Mouse (Mus musculus): ENCODE results near the gene Gm11563. TPM values are rescaled to one million over a fixed set of nuclear protein-coding genes. Genes with fewer than 3 reads are reported as not detected.

The Gm11563 gene
- total and polyA plus RNA-seq, 2 experiments from 2014 or later, result not detected

DNA sequence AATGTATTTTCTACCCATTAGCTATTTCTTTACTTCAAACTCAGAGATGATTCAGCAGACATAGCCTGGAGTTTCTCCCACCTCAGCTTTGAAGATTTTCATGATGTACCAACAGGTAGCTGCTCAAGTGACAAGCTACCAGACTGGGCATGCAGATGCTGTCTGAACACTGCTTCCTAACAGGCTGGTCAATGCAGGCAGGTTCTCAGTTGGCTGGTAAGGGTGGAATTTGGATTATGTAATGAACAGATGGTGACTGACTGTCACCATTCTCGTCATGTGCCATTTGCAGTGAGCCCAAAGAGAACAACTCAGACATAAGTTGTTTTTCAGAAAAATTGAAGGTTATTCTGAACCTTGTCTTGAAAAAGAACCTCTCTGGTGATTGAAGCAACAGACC is 49.6 kb downstream of the Gm11563 start:
- H3K4me3 ChIP-seq (ENCODE audit: low read depth, low read length), result no peak overlapping the region
- ATAC-seq (no peak), DNase-seq (peak; percentile 13)
- no peaks in the 10 kb centered on the region for H3K4me1 ChIP-seq (ENCODE audit: insufficient read depth)
- H3K36me3 ChIP-seq (ENCODE audit: insufficient read depth), result no peaks in the 10 kb centered on the region
- no peak for TF ChIP-seq CTCF (IDR thresholded peaks at IDR 0.05; ENCODE audit: low read depth)
- no peak overlapping the region for H3K9ac ChIP-seq
- H3K9me3 ChIP-seq (ENCODE audit: low read length), result no peaks in the 10 kb centered on the region
- H3K4me2 ChIP-seq (ENCODE audit: low read depth), result no peak overlapping the region
- H3K27me3 ChIP-seq (ENCODE audit: insufficient read depth, low read length), result no peaks in the 10 kb centered on the region
- WGBS, result 41% methylated on average over 1 of the region's 1 CpGs
- H3K27ac ChIP-seq (ENCODE audit: low read depth, low read length), result no peak overlapping the region

Other genes starting within 250 kb of the Gm11563 start
Only the 30 nearest of the 39 such genes appear.
- 0.08 TPM in 1 of 2 replicates, not detected in the other for gene Krt23, start 165.8 kb downstream of the Gm11563 start, total RNA-seq (2014; rRNA removed)
- gene Krt23, start 165.8 kb downstream of the Gm11563 start, polyA plus RNA-seq (2015; fragmentation: Nextera tagmentation; extraction: Ambion mirVana), result 0.20 and 0.53 TPM in 2 replicates
- gene Krt39, start 137.6 kb downstream of the Gm11563 start, total RNA-seq (2014; rRNA removed), result not detected in 2 replicates
- not detected in 2 replicates for gene Krt39, start 137.6 kb downstream of the Gm11563 start, polyA plus RNA-seq (2015; fragmentation: Nextera tagmentation; extraction: Ambion mirVana)
- gene Krt40, start 115.8 kb downstream of the Gm11563 start, total RNA-seq (2014; rRNA removed), result not detected in 2 replicates
- gene Krt40, start 115.8 kb downstream of the Gm11563 start, polyA plus RNA-seq (2015; fragmentation: Nextera tagmentation; extraction: Ambion mirVana), result not detected in 2 replicates
- not detected in 2 replicates for gene Krtap3-3, start 108.1 kb downstream of the Gm11563 start, total RNA-seq (2014; rRNA removed)
- not detected in 2 replicates for gene Krtap3-3, start 108.1 kb downstream of the Gm11563 start, polyA plus RNA-seq (2015; fragmentation: Nextera tagmentation; extraction: Ambion mirVana)
- gene Krtap3-2, start 102.1 kb downstream of the Gm11563 start, total RNA-seq (2014; rRNA removed), result not detected in 2 replicates
- not detected in 2 replicates for gene Krtap3-2, start 102.1 kb downstream of the Gm11563 start, polyA plus RNA-seq (2015; fragmentation: Nextera tagmentation; extraction: Ambion mirVana)
- gene Gm11939, start 99.5 kb downstream of the Gm11563 start, total RNA-seq (2014; rRNA removed), result not detected in 2 replicates
- gene Gm11939, start 99.5 kb downstream of the Gm11563 start, polyA plus RNA-seq (2015; fragmentation: Nextera tagmentation; extraction: Ambion mirVana), result not detected in 2 replicates
- not detected in 2 replicates for gene Krtap3-1, start 92.3 kb downstream of the Gm11563 start, total RNA-seq (2014; rRNA removed)
- gene Krtap3-1, start 92.3 kb downstream of the Gm11563 start, polyA plus RNA-seq (2015; fragmentation: Nextera tagmentation; extraction: Ambion mirVana), result not detected in 2 replicates
- not detected in 2 replicates for gene Krtap1-5, start 77.9 kb downstream of the Gm11563 start, total RNA-seq (2014; rRNA removed)
- not detected in 2 replicates for gene Krtap1-5, start 77.9 kb downstream of the Gm11563 start, polyA plus RNA-seq (2015; fragmentation: Nextera tagmentation; extraction: Ambion mirVana)
- gene Krtap1-4, start 75.3 kb downstream of the Gm11563 start, total RNA-seq (2014; rRNA removed), result not detected in 2 replicates
- gene Krtap1-4, start 75.3 kb downstream of the Gm11563 start, polyA plus RNA-seq (2015; fragmentation: Nextera tagmentation; extraction: Ambion mirVana), result not detected in 2 replicates
- gene Krtap1-3, start 67.6 kb downstream of the Gm11563 start, total RNA-seq (2014; rRNA removed), result not detected in 2 replicates
- not detected in 2 replicates for gene Krtap1-3, start 67.6 kb downstream of the Gm11563 start, polyA plus RNA-seq (2015; fragmentation: Nextera tagmentation; extraction: Ambion mirVana)
- gene Krtap9-3, start 60.9 kb downstream of the Gm11563 start, total RNA-seq (2014; rRNA removed), result not detected in 2 replicates
- gene Krtap9-3, start 60.9 kb downstream of the Gm11563 start, polyA plus RNA-seq (2015; fragmentation: Nextera tagmentation; extraction: Ambion mirVana), result not detected in 2 replicates
- not detected in 2 replicates for gene Gm11938, start 55.7 kb downstream of the Gm11563 start, total RNA-seq (2014; rRNA removed)
- gene Gm11938, start 55.7 kb downstream of the Gm11563 start, polyA plus RNA-seq (2015; fragmentation: Nextera tagmentation; extraction: Ambion mirVana), result not detected in 2 replicates
- gene Gm11937, start 48.8 kb downstream of the Gm11563 start, total RNA-seq (2014; rRNA removed), result not detected in 2 replicates
- not detected in 2 replicates for gene Gm11937, start 48.8 kb downstream of the Gm11563 start, polyA plus RNA-seq (2015; fragmentation: Nextera tagmentation; extraction: Ambion mirVana)
- not detected in 2 replicates for gene Krtap2-4, start 44.1 kb downstream of the Gm11563 start, total RNA-seq (2014; rRNA removed)
- gene Krtap2-4, start 44.1 kb downstream of the Gm11563 start, polyA plus RNA-seq (2015; fragmentation: Nextera tagmentation; extraction: Ambion mirVana), result not detected in 2 replicates
- not detected in 2 replicates for gene Gm11562, start 38.5 kb downstream of the Gm11563 start, total RNA-seq (2014; rRNA removed)
- not detected in 2 replicates for gene Gm11562, start 38.5 kb downstream of the Gm11563 start, polyA plus RNA-seq (2015; fragmentation: Nextera tagmentation; extraction: Ambion mirVana)
- gene Krtap4-1, start 30.7 kb downstream of the Gm11563 start, total RNA-seq (2014; rRNA removed), result not detected in 2 replicates
- gene Krtap4-1, start 30.7 kb downstream of the Gm11563 start, polyA plus RNA-seq (2015; fragmentation: Nextera tagmentation; extraction: Ambion mirVana), result not detected in 2 replicates
- not detected in 2 replicates for gene Krtap4-2, start 23.9 kb downstream of the Gm11563 start, total RNA-seq (2014; rRNA removed)
- not detected in 2 replicates for gene Krtap4-2, start 23.9 kb downstream of the Gm11563 start, polyA plus RNA-seq (2015; fragmentation: Nextera tagmentation; extraction: Ambion mirVana)
- gene Krtap4-7, start 14.9 kb downstream of the Gm11563 start, total RNA-seq (2014; rRNA removed), result not detected in 2 replicates
- gene Krtap4-7, start 14.9 kb downstream of the Gm11563 start, polyA plus RNA-seq (2015; fragmentation: Nextera tagmentation; extraction: Ambion mirVana), result not detected in 2 replicates
- not detected in 2 replicates for gene Gm11555, start 8.7 kb downstream of the Gm11563 start, total RNA-seq (2014; rRNA removed)
- gene Gm11555, start 8.7 kb downstream of the Gm11563 start, polyA plus RNA-seq (2015; fragmentation: Nextera tagmentation; extraction: Ambion mirVana), result not detected in 2 replicates
- gene Krtap4-6, start 7.0 kb upstream of the Gm11563 start, total RNA-seq (2014; rRNA removed), result not detected in 2 replicates
- not detected in 2 replicates for gene Krtap4-6, start 7.0 kb upstream of the Gm11563 start, polyA plus RNA-seq (2015; fragmentation: Nextera tagmentation; extraction: Ambion mirVana)
- gene Gm14190, start 31.8 kb upstream of the Gm11563 start, total RNA-seq (2014; rRNA removed), result not detected in 2 replicates
- gene Gm14190, start 31.8 kb upstream of the Gm11563 start, polyA plus RNA-seq (2015; fragmentation: Nextera tagmentation; extraction: Ambion mirVana), result not detected in 2 replicates
- not detected in 2 replicates for gene Gm14180, start 75.3 kb upstream of the Gm11563 start, total RNA-seq (2014; rRNA removed)
- gene Gm14180, start 75.3 kb upstream of the Gm11563 start, polyA plus RNA-seq (2015; fragmentation: Nextera tagmentation; extraction: Ambion mirVana), result not detected in 2 replicates
- not detected in 2 replicates for gene Gm11595, start 114.0 kb upstream of the Gm11563 start, total RNA-seq (2014; rRNA removed)
- not detected in 2 replicates for gene Gm11595, start 114.0 kb upstream of the Gm11563 start, polyA plus RNA-seq (2015; fragmentation: Nextera tagmentation; extraction: Ambion mirVana)
- gene Krtap4-8, start 121.7 kb upstream of the Gm11563 start, total RNA-seq (2014; rRNA removed), result not detected in 2 replicates
- not detected in 2 replicates for gene Krtap4-8, start 121.7 kb upstream of the Gm11563 start, polyA plus RNA-seq (2015; fragmentation: Nextera tagmentation; extraction: Ambion mirVana)
- not detected in 2 replicates for gene Krtap4-9, start 126.2 kb upstream of the Gm11563 start, total RNA-seq (2014; rRNA removed)
- gene Krtap4-9, start 126.2 kb upstream of the Gm11563 start, polyA plus RNA-seq (2015; fragmentation: Nextera tagmentation; extraction: Ambion mirVana), result not detected in 2 replicates
- not detected in 2 replicates for gene Gm11596, start 134.5 kb upstream of the Gm11563 start, total RNA-seq (2014; rRNA removed)
- not detected in 2 replicates for gene Gm11596, start 134.5 kb upstream of the Gm11563 start, polyA plus RNA-seq (2015; fragmentation: Nextera tagmentation; extraction: Ambion mirVana)
- not detected in 2 replicates for gene Gm11569, start 140.0 kb upstream of the Gm11563 start, total RNA-seq (2014; rRNA removed)
- not detected in 2 replicates for gene Gm11569, start 140.0 kb upstream of the Gm11563 start, polyA plus RNA-seq (2015; fragmentation: Nextera tagmentation; extraction: Ambion mirVana)
- not detected in 2 replicates for gene Gm11554, start 145.5 kb upstream of the Gm11563 start, total RNA-seq (2014; rRNA removed)
- not detected in 2 replicates for gene Gm11554, start 145.5 kb upstream of the Gm11563 start, polyA plus RNA-seq (2015; fragmentation: Nextera tagmentation; extraction: Ambion mirVana)
- gene Krtap4-13, start 150.9 kb upstream of the Gm11563 start, total RNA-seq (2014; rRNA removed), result 0.33 TPM in 1 of 2 replicates, not detected in the other
- not detected in 2 replicates for gene Krtap4-13, start 150.9 kb upstream of the Gm11563 start, polyA plus RNA-seq (2015; fragmentation: Nextera tagmentation; extraction: Ambion mirVana)
- gene Gm11564, start 156.7 kb upstream of the Gm11563 start, total RNA-seq (2014; rRNA removed), result not detected in 2 replicates
- not detected in 2 replicates for gene Gm11564, start 156.7 kb upstream of the Gm11563 start, polyA plus RNA-seq (2015; fragmentation: Nextera tagmentation; extraction: Ambion mirVana)

All from forebrain, postnatal 0 days (tissue).